Mouse (Mus musculus) left cerebral cortex, adult 18-20 months (tissue): ENCODE results near the gene Tom1l1. TPM values are rescaled to one million over a fixed set of nuclear protein-coding genes. Genes with fewer than 3 reads are reported as not detected.

ENCODE experiments used
- DNase-seq, 2 experiments: peaks; one replicate each; pipeline ENCODE4 v3.0.0; 2021 to 2022; ENCODE audit warnings: low spot score in 2 of 2, mixed read lengths in 1 of 2
- total RNA-seq, 2 experiments: library from RNA; stranded (reverse); gene quantifications; 2 replicates each; pipeline ENCODE4 v1.2.3; 2021

Tom1l1 gene
- total RNA-seq, 2 experiments from 2014 or later, result 27.5 to 32.3 TPM

- DNase-seq, result no peak
Measured at GRCm38 (mm10) chr11:90675479-90676110, 12.6 kb downstream of the Tom1l1 start.

GRCm38 (mm10) chr11:90667325-90667724, 20.8 kb downstream of the Tom1l1 start:
- DNase-seq, result no peak

- DNase-seq, result no peak
Measured at GRCm38 (mm10) chr11:90666916-90667315, 21.2 kb downstream of the Tom1l1 start.

GRCm38 (mm10) chr11:90666144-90666757, 21.9 kb downstream of the Tom1l1 start:
- DNase-seq, result no peak

GRCm38 (mm10) chr11:90665161-90665560, 23.0 kb downstream of the Tom1l1 start:
- no peak for DNase-seq

- DNase-seq, result no peak
Measured at GRCm38 (mm10) chr11:90664345-90664986, 23.7 kb downstream of the Tom1l1 start.

GRCm38 (mm10) chr11:90663618-90664297, 24.4 kb downstream of the Tom1l1 start:
- DNase-seq, result no peak

- no peak for DNase-seq
Measured at GRCm38 (mm10) chr11:90663052-90663451, 25.1 kb downstream of the Tom1l1 start.

GRCm38 (mm10) chr11:90660662-90661061, 27.5 kb downstream of the Tom1l1 start:
- DNase-seq, result no peak

GRCm38 (mm10) chr11:90657527-90657926, 30.6 kb downstream of the Tom1l1 start:
- DNase-seq, result no peak

- no peak for DNase-seq
Measured at GRCm38 (mm10) chr11:90652603-90653002, 35.6 kb downstream of the Tom1l1 start.

- no peak for DNase-seq
Measured at GRCm38 (mm10) chr11:90650231-90650885, 37.8 kb downstream of the Tom1l1 start.

- peak in 1 of 2 experiments; percentile 35 for DNase-seq
Measured at GRCm38 (mm10) chr11:90649777-90650176, 38.4 kb downstream of the Tom1l1 start.

GRCm38 (mm10) chr11:90638312-90638830, 49.8 kb downstream of the Tom1l1 start:
- peak in 1 of 2 experiments; percentile 23 for DNase-seq

- peak; percentile 94 for DNase-seq
Measured at GRCm38 (mm10) chr11:90637440-90638311, 50.5 kb downstream of the Tom1l1 start, which contains the start of the genes Stxbp4 and Cox11. Stxbp4 (minus strand) TSS chr11:90638084. Cox11 (plus strand) TSS chr11:90638173.

- DNase-seq, result no peak
Measured at GRCm38 (mm10) chr11:90634661-90635060, 53.5 kb downstream of the Tom1l1 start.

- no peak for DNase-seq
Measured at GRCm38 (mm10) chr11:90632480-90632879, 55.7 kb downstream of the Tom1l1 start.

- no peak for DNase-seq
Measured at GRCm38 (mm10) chr11:90627751-90628150, 60.4 kb downstream of the Tom1l1 start.

GRCm38 (mm10) chr11:90625174-90625573, 63.0 kb downstream of the Tom1l1 start:
- DNase-seq, result no peak

GRCm38 (mm10) chr11:90623477-90623876, 64.7 kb downstream of the Tom1l1 start:
- peak; percentile 39 to 73 for DNase-seq
